Mouse (Mus musculus): ENCODE results near the gene Ppara. TPM values are rescaled to one million over a fixed set of nuclear protein-coding genes. Genes with fewer than 3 reads are reported as not detected.

Gene Ppara
- polyA plus RNA-seq, 1 experiment from 2014 or later, result 5.0 TPM

- H3K9ac ChIP-seq, result no peak overlapping the region
- WGBS, result 93% methylated on average over 9 of the region's 9 CpGs
Observed at GRCm38 (mm10) chr15:85749141-85749540, 14.4 kb downstream of the Ppara start.

GRCm38 (mm10) chr15:85750115-85750514 lies 15.3 kb downstream of the Ppara start:
- Histone ChIP-seq H3K9ac (no peak overlapping the region), H3K27ac (no peak overlapping the region), H3K27me3 (no peaks in the 10 kb centered on the region), H3K36me3 (no peaks in the 10 kb centered on the region), H3K4me1 (peaks cover 13% of the 10 kb centered on the region), H3K4me2 (no peak overlapping the region), H3K9me3 (replicated peaks) (no peaks in the 10 kb centered on the region), H3K4me3 (replicated peaks) (no peak overlapping the region)
- no peak for ATAC-seq (replicated peaks; ENCODE audit: low FRiP score)
- 90% methylated on average over 5 of the region's 5 CpGs for WGBS

More at GRCm38 (mm10) chr15:85749141-85749540, 14.4 kb downstream of the Ppara start:
- Histone ChIP-seq H3K9me3 (replicated peaks) (no peaks in the 10 kb centered on the region), H3K4me3 (replicated peaks) (no peak overlapping the region), H3K36me3 (no peaks in the 10 kb centered on the region), H3K4me2 (no peak overlapping the region), H3K27me3 (no peaks in the 10 kb centered on the region), H3K4me1 (peaks cover 13% of the 10 kb centered on the region), H3K27ac (no peak overlapping the region)
- no peak for ATAC-seq (replicated peaks; ENCODE audit: low FRiP score)

- no peak overlapping the region for H3K9ac ChIP-seq
Observed at GRCm38 (mm10) chr15:85752655-85753054, 17.9 kb downstream of the Ppara start.

GRCm38 (mm10) chr15:85754033-85754650 lies 19.4 kb downstream of the Ppara start:
- no peak overlapping the region for H3K4me2 ChIP-seq
- 89% methylated on average over 1 of the region's 1 CpGs for WGBS
- H3K4me1 ChIP-seq, result no peaks in the 10 kb centered on the region
- 0 out of 2 replicates have a peak, but pooled peaks cover 4% of the 10 kb centered on the region for H3K36me3 ChIP-seq
- no peak overlapping the region for H3K4me3 ChIP-seq (replicated peaks)
- H3K9ac ChIP-seq, result no peak overlapping the region
- no peaks in the 10 kb centered on the region for H3K27me3 ChIP-seq
- peaks cover 5% of the 10 kb centered on the region; the same call in 1 of the 2 replicates for H3K9me3 ChIP-seq (replicated peaks)
- no peak overlapping the region for H3K27ac ChIP-seq
- no peak for ATAC-seq (replicated peaks; ENCODE audit: low FRiP score)

More at GRCm38 (mm10) chr15:85752655-85753054, 17.9 kb downstream of the Ppara start:
- no peak overlapping the region for H3K4me2 ChIP-seq
- H3K27ac ChIP-seq, result no peak overlapping the region
- ATAC-seq (replicated peaks; ENCODE audit: low FRiP score), result no peak
- peaks cover under 1% of the 10 kb centered on the region; the same call in 1 of the 2 replicates for H3K9me3 ChIP-seq (replicated peaks)
- no peaks in the 10 kb centered on the region for H3K4me1 ChIP-seq
- 63% methylated on average over 2 of the region's 2 CpGs for WGBS
- H3K4me3 ChIP-seq (replicated peaks), result no peak overlapping the region
- 0 out of 2 replicates have a peak, but pooled peaks cover under 1% of the 10 kb centered on the region for H3K36me3 ChIP-seq
- no peaks in the 10 kb centered on the region for H3K27me3 ChIP-seq

- Histone ChIP-seq H3K4me3 (replicated peaks) (no peak overlapping the region), H3K9ac (no peak overlapping the region), H3K27ac (no peak overlapping the region), H3K4me1 (no peaks in the 10 kb centered on the region), H3K27me3 (no peaks in the 10 kb centered on the region), H3K4me2 (no peak overlapping the region), H3K9me3 (replicated peaks) (peaks cover 5% of the 10 kb centered on the region; the same call in 1 of the 2 replicates), H3K36me3 (0 out of 2 replicates have a peak, but pooled peaks cover 4% of the 10 kb centered on the region)
- ATAC-seq (replicated peaks; ENCODE audit: low FRiP score), result no peak
- WGBS, result 71% methylated on average over 6 of the region's 6 CpGs
Observed at GRCm38 (mm10) chr15:85755214-85755613, 20.4 kb downstream of the Ppara start.

GRCm38 (mm10) chr15:85756611-85757010 lies 21.8 kb downstream of the Ppara start:
- no peak for ATAC-seq (replicated peaks; ENCODE audit: low FRiP score)
- no peaks in the 10 kb centered on the region for H3K27me3 ChIP-seq
- no peak overlapping the region for H3K27ac ChIP-seq
- H3K9me3 ChIP-seq (replicated peaks), result peaks cover 5% of the 10 kb centered on the region; the same call in 1 of the 2 replicates
- H3K36me3 ChIP-seq, result 0 out of 2 replicates have a peak, but pooled peaks cover 4% of the 10 kb centered on the region
- 85% methylated on average over 7 of the region's 7 CpGs for WGBS
- H3K4me3 ChIP-seq (replicated peaks), result no peak overlapping the region
- H3K4me2 ChIP-seq, result no peak overlapping the region
- H3K9ac ChIP-seq, result no peak overlapping the region
- H3K4me1 ChIP-seq, result no peaks in the 10 kb centered on the region

GRCm38 (mm10) chr15:85757768-85758167 lies 23.0 kb downstream of the Ppara start:
- 93% methylated on average over 3 of the region's 3 CpGs for WGBS

GRCm38 (mm10) chr15:85762761-85763160 lies 28.0 kb downstream of the Ppara start:
- Histone ChIP-seq H3K9me3 (replicated peaks) (peaks cover 3% of the 10 kb centered on the region; the same call in 1 of the 2 replicates), H3K27ac (no peak overlapping the region), H3K27me3 (no peaks in the 10 kb centered on the region), H3K4me1 (no peaks in the 10 kb centered on the region), H3K4me2 (no peak overlapping the region), H3K36me3 (0 out of 2 replicates have a peak, but pooled peaks cover 2% of the 10 kb centered on the region), H3K4me3 (replicated peaks) (no peak overlapping the region), H3K9ac (no peak overlapping the region)
- 80% methylated on average over 4 of the region's 4 CpGs for WGBS
- ATAC-seq (replicated peaks; ENCODE audit: low FRiP score), result no peak

More at GRCm38 (mm10) chr15:85757768-85758167, 23.0 kb downstream of the Ppara start:
- 0 out of 2 replicates have a peak, but pooled peaks cover 4% of the 10 kb centered on the region for H3K36me3 ChIP-seq
- H3K4me2 ChIP-seq, result no peak overlapping the region
- H3K9me3 ChIP-seq (replicated peaks), result peaks cover 5% of the 10 kb centered on the region; the same call in 1 of the 2 replicates
- no peak for ATAC-seq (replicated peaks; ENCODE audit: low FRiP score)
- no peaks in the 10 kb centered on the region for H3K4me1 ChIP-seq
- H3K4me3 ChIP-seq (replicated peaks), result no peak overlapping the region
- no peaks in the 10 kb centered on the region for H3K27me3 ChIP-seq
- H3K9ac ChIP-seq, result no peak overlapping the region
- no peak overlapping the region for H3K27ac ChIP-seq

GRCm38 (mm10) chr15:85765022-85765421 lies 30.2 kb downstream of the Ppara start:
- no peaks in the 10 kb centered on the region for H3K4me1 ChIP-seq
- H3K36me3 ChIP-seq, result no peaks in the 10 kb centered on the region
- no peak overlapping the region for H3K4me2 ChIP-seq
- H3K4me3 ChIP-seq (replicated peaks), result no peak overlapping the region
- H3K9me3 ChIP-seq (replicated peaks), result no peaks in the 10 kb centered on the region
- H3K27me3 ChIP-seq, result no peaks in the 10 kb centered on the region
- WGBS, result 49% methylated on average over 3 of the region's 3 CpGs
- H3K27ac ChIP-seq, result no peak overlapping the region
- H3K9ac ChIP-seq, result no peak overlapping the region
- ATAC-seq (replicated peaks; ENCODE audit: low FRiP score), result no peak

- Histone ChIP-seq H3K4me3 (replicated peaks) (no peak overlapping the region), H3K27ac (no peak overlapping the region), H3K4me2 (no peak overlapping the region), H3K36me3 (no peaks in the 10 kb centered on the region), H3K9ac (no peak overlapping the region), H3K9me3 (replicated peaks) (no peaks in the 10 kb centered on the region), H3K4me1 (no peaks in the 10 kb centered on the region), H3K27me3 (no peaks in the 10 kb centered on the region)
- 89% methylated on average over 5 of the region's 5 CpGs for WGBS
- ATAC-seq (replicated peaks; ENCODE audit: low FRiP score), result no peak
Observed at GRCm38 (mm10) chr15:85766677-85767076, 31.9 kb downstream of the Ppara start.

- Histone ChIP-seq H3K4me1 (no peaks in the 10 kb centered on the region), H3K4me3 (replicated peaks) (no peak overlapping the region), H3K9ac (no peak overlapping the region), H3K4me2 (no peak overlapping the region), H3K27me3 (no peaks in the 10 kb centered on the region), H3K36me3 (no peaks in the 10 kb centered on the region), H3K9me3 (replicated peaks) (no peaks in the 10 kb centered on the region), H3K27ac (no peak overlapping the region)
- 91% methylated on average over 8 of the region's 8 CpGs for WGBS
- no peak for ATAC-seq (replicated peaks; ENCODE audit: low FRiP score)
Observed at GRCm38 (mm10) chr15:85768991-85769390, 34.2 kb downstream of the Ppara start.

- no peaks in the 10 kb centered on the region for H3K4me1 ChIP-seq
- no peaks in the 10 kb centered on the region for H3K27me3 ChIP-seq
- no peak overlapping the region for H3K9ac ChIP-seq
- H3K36me3 ChIP-seq, result no peaks in the 10 kb centered on the region
- no peak overlapping the region for H3K4me2 ChIP-seq
- no peaks in the 10 kb centered on the region for H3K9me3 ChIP-seq (replicated peaks)
- peak; percentile 69; the same call in 1 of the 2 replicates for ATAC-seq (replicated peaks; ENCODE audit: low FRiP score)
- peak overlapping the region; percentile 61; the same call in 1 of the 2 replicates for H3K27ac ChIP-seq
- 78% methylated on average over 17 of the region's 17 CpGs for WGBS
- H3K4me3 ChIP-seq (replicated peaks), result no peak overlapping the region
Observed at GRCm38 (mm10) chr15:85771306-85772121, 36.7 kb downstream of the Ppara start.
